Mouse (Mus musculus) midbrain, embryonic 11.5 days (tissue): ENCODE data around the gene Plin3. TPM values are rescaled to one million over a fixed set of nuclear protein-coding genes. Genes with fewer than 3 reads are reported as not detected.

Experiments
- ATAC-seq: fragments of 200-750 bp; cut with Nextera tagmentation; 2 replicates; pipeline ENCODE4 v1.8.0; 2017; ENCODE audit warnings: moderate TSS enrichment, moderate library complexity; ENCODE audit not compliant: low FRiP score
- DNase-seq: peaks from one replicate; pipeline ENCODE4 v3.0.0; 2015; ENCODE audit warnings: low spot score; ENCODE audit errors: missing footprints
- H3K27ac ChIP-seq: fragments of 300-500 bp; sonication (generic); 2 replicates; pipeline ENCODE4 v1.5.1; 2014; ENCODE audit warnings: low read depth, low read length
- H3K27me3 ChIP-seq: fragments of 300-500 bp; sonication (generic); 2 replicates; pipeline ENCODE4 v1.6.1; 2014; ENCODE audit warnings: mild to moderate bottlenecking, low read length, moderate library complexity, mixed read lengths; ENCODE audit not compliant: control insufficient read depth, insufficient read depth
- H3K36me3 ChIP-seq: fragments of 300-500 bp; sonication (generic); 2 replicates; pipeline ENCODE4 v1.6.1; 2014; ENCODE audit warnings: mild to moderate bottlenecking, low read length, moderate library complexity, mixed read lengths; ENCODE audit not compliant: control insufficient read depth, insufficient read depth
- H3K4me1 ChIP-seq: fragments of 300-500 bp; sonication (generic); 2 replicates; pipeline ENCODE4 v1.6.1; 2014; ENCODE audit warnings: low read length; ENCODE audit not compliant: control insufficient read depth, insufficient read depth
- H3K4me2 ChIP-seq: fragments of 300-500 bp; sonication (generic); 2 replicates; pipeline ENCODE4 v1.6.1; 2014; ENCODE audit warnings: mild to moderate bottlenecking, moderate library complexity
- H3K4me3 ChIP-seq: fragments of 300-500 bp; sonication (generic); 2 replicates; pipeline ENCODE4 v1.5.1; 2014; ENCODE audit warnings: low read depth, low read length
- H3K9ac ChIP-seq: fragments of 300-500 bp; sonication (generic); 2 replicates; pipeline ENCODE4 v1.6.1; 2014; ENCODE audit warnings: low read length
- H3K9me3 ChIP-seq: fragments of 300-500 bp; sonication (generic); 2 replicates; pipeline ENCODE4 v1.6.1; 2016; ENCODE audit warnings: low read length; ENCODE audit not compliant: control insufficient read depth
- WGBS: fragments of 180-500 bp; shearing (Covaris S2); extraction: QIAGEN DNeasy Blood & Tissue Kit; methylation state at CpG from one replicate; pipeline ENCODE4 v1.1.7; 2014; 5-methylcytosine and 5-hydroxymethylcytosine counted together
- polyA plus RNA-seq: library from polyadenylated mRNA; unstranded; fragments of >200 nt; fragmentation: Nextera tagmentation; extraction: Ambion mirVana; gene quantifications from 2 replicates; pipeline ENCODE4 v1.2.1, GENCODE M21; 2014

The Plin3 gene
- polyA plus RNA-seq, 1 experiment from 2014 or later = 34.0 TPM

GRCm38 (mm10) chr17:56273482-56273881, 19.2 kb downstream of the Plin3 start:
- Histone ChIP-seq H3K9ac (no peak overlapping the region), H3K36me3 (no peaks in the 10 kb centered on the region), H3K9me3 (no peaks in the 10 kb centered on the region), H3K4me2 (no peak overlapping the region), H3K27ac (no peak overlapping the region), H3K4me3 (no peak overlapping the region), H3K27me3 (no peaks in the 10 kb centered on the region), H3K4me1 (peaks cover 15% of the 10 kb centered on the region)
- ATAC-seq = no peak
- 84% methylated on average over 7 of the region's 7 CpGs for WGBS
- DNase-seq = no peak

- no peak overlapping the region for H3K4me2 ChIP-seq
Measured at GRCm38 (mm10) chr17:56272644-56273043, 20.0 kb downstream of the Plin3 start.

GRCm38 (mm10) chr17:56271609-56272253, 20.9 kb downstream of the Plin3 start:
- ATAC-seq = no peak

More at GRCm38 (mm10) chr17:56272644-56273043, 20.0 kb downstream of the Plin3 start:
- H3K27ac ChIP-seq = no peak overlapping the region
- 74% methylated on average over 3 of the region's 3 CpGs for WGBS
- H3K9ac ChIP-seq = no peak overlapping the region
- no peaks in the 10 kb centered on the region for H3K36me3 ChIP-seq
- ATAC-seq (no peak), DNase-seq (no peak)
- no peak overlapping the region for H3K4me3 ChIP-seq
- no peaks in the 10 kb centered on the region for H3K27me3 ChIP-seq
- H3K4me1 ChIP-seq = peaks cover 15% of the 10 kb centered on the region
- H3K9me3 ChIP-seq = no peaks in the 10 kb centered on the region

GRCm38 (mm10) chr17:56269741-56270140, 22.9 kb downstream of the Plin3 start:
- Histone ChIP-seq H3K9ac (peak overlapping the region; percentile 65), H3K27me3 (no peaks in the 10 kb centered on the region), H3K36me3 (no peaks in the 10 kb centered on the region), H3K4me3 (peak overlapping the region; percentile 30; the same call in 1 of the 2 replicates), H3K9me3 (no peaks in the 10 kb centered on the region), H3K4me1 (peaks cover 7% of the 10 kb centered on the region), H3K4me2 (peak overlapping the region; percentile 69), H3K27ac (no peak overlapping the region)
- ATAC-seq (peak; percentile 18; the same call in 1 of the 2 replicates), DNase-seq (no peak)
- 81% methylated on average over 3 of the region's 3 CpGs for WGBS

More at GRCm38 (mm10) chr17:56271609-56272253, 20.9 kb downstream of the Plin3 start:
- H3K27ac ChIP-seq = no peak overlapping the region
- no peaks in the 10 kb centered on the region for H3K36me3 ChIP-seq
- no peak overlapping the region for H3K4me3 ChIP-seq
- peaks cover 13% of the 10 kb centered on the region for H3K4me1 ChIP-seq
- no peak overlapping the region for H3K4me2 ChIP-seq
- no peaks in the 10 kb centered on the region for H3K9me3 ChIP-seq
- DNase-seq = no peak
- no peaks in the 10 kb centered on the region for H3K27me3 ChIP-seq
- H3K9ac ChIP-seq = no peak overlapping the region
- 85% methylated on average over 12 of the region's 12 CpGs for WGBS

GRCm38 (mm10) chr17:56269153-56269630, 23.5 kb downstream of the Plin3 start:
- Histone ChIP-seq H3K9me3 (no peaks in the 10 kb centered on the region), H3K4me3 (peak overlapping the region; percentile 30), H3K27me3 (no peaks in the 10 kb centered on the region), H3K9ac (peak overlapping the region; percentile 65), H3K36me3 (no peaks in the 10 kb centered on the region), H3K27ac (no peak overlapping the region), H3K4me1 (peaks cover 7% of the 10 kb centered on the region), H3K4me2 (peak overlapping the region; percentile 69)
- DNase-seq (peak; percentile 90), ATAC-seq (peak; percentile 88)
- 20% methylated on average over 12 of the region's 12 CpGs for WGBS

GRCm38 (mm10) chr17:56266271-56266670, 26.4 kb downstream of the Plin3 start:
- H3K9me3 ChIP-seq = no peaks in the 10 kb centered on the region
- H3K9ac ChIP-seq = no peak overlapping the region
- H3K27ac ChIP-seq = no peak overlapping the region
- ATAC-seq (no peak), DNase-seq (no peak)
- no peak overlapping the region for H3K4me3 ChIP-seq
- WGBS = 70% methylated on average over 3 of the region's 3 CpGs
- H3K4me2 ChIP-seq = no peak overlapping the region
- H3K36me3 ChIP-seq = peaks cover 3% of the 10 kb centered on the region; the same call in 1 of the 2 replicates
- H3K27me3 ChIP-seq = no peaks in the 10 kb centered on the region
- peaks cover 7% of the 10 kb centered on the region for H3K4me1 ChIP-seq

- no peaks in the 10 kb centered on the region for H3K9me3 ChIP-seq
- H3K4me2 ChIP-seq = no peak overlapping the region
- H3K4me3 ChIP-seq = no peak overlapping the region
- peaks cover 3% of the 10 kb centered on the region; the same call in 1 of the 2 replicates for H3K36me3 ChIP-seq
- H3K27me3 ChIP-seq = no peaks in the 10 kb centered on the region
- ATAC-seq (no peak), DNase-seq (no peak)
- no peak overlapping the region for H3K9ac ChIP-seq
- no peak overlapping the region for H3K27ac ChIP-seq
- peaks cover 7% of the 10 kb centered on the region for H3K4me1 ChIP-seq
- WGBS = 87% methylated on average over 3 of the region's 3 CpGs
Measured at GRCm38 (mm10) chr17:56265869-56266268, 26.8 kb downstream of the Plin3 start.

- H3K27ac ChIP-seq = no peak overlapping the region
- 93% methylated on average over 4 of the region's 4 CpGs for WGBS
- H3K9ac ChIP-seq = no peak overlapping the region
- H3K4me2 ChIP-seq = no peak overlapping the region
- DNase-seq (no peak), ATAC-seq (no peak)
- no peaks in the 10 kb centered on the region for H3K9me3 ChIP-seq
- H3K27me3 ChIP-seq = no peaks in the 10 kb centered on the region
- H3K4me3 ChIP-seq = no peak overlapping the region
- peaks cover 3% of the 10 kb centered on the region; the same call in 1 of the 2 replicates for H3K36me3 ChIP-seq
- peaks cover 7% of the 10 kb centered on the region for H3K4me1 ChIP-seq
Measured at GRCm38 (mm10) chr17:56265011-56265410, 27.7 kb downstream of the Plin3 start.

- H3K27ac ChIP-seq = no peak overlapping the region
- 20% methylated on average over 8 of the region's 8 CpGs for WGBS
- ATAC-seq = peak; percentile 78
Measured at GRCm38 (mm10) chr17:56264020-56264419, 28.7 kb downstream of the Plin3 start.

More at GRCm38 (mm10) chr17:56264020-56264419, 28.7 kb downstream of the Plin3 start:
- Histone ChIP-seq H3K27me3 (no peaks in the 10 kb centered on the region), H3K4me2 (no peak overlapping the region), H3K4me3 (no peak overlapping the region), H3K9me3 (no peaks in the 10 kb centered on the region), H3K36me3 (peaks cover 3% of the 10 kb centered on the region; the same call in 1 of the 2 replicates), H3K4me1 (0 out of 2 replicates have a peak, but pooled peaks cover 2% of the 10 kb centered on the region), H3K9ac (no peak overlapping the region)
- peak; percentile 97 for DNase-seq
